Mouse (Mus musculus): ENCODE measurements around the gene Cfap77.
"Not testable (repeated sequence)": the region's sequence is repeated elsewhere in the genome, so short reads cannot be mapped to it uniquely, and the experiment has no call there.

Cfap77 gene

GRCm38 (mm10) chr2:29054991-29055390 lies at the start of gene Cfap77:
Gene Cfap77, minus strand, starts transcription at chr2:29055066.
- DNase-seq (ENCODE audit: low spot score in 2 of 2) = peak in 1 of 2 experiments; percentile 65

DNA sequence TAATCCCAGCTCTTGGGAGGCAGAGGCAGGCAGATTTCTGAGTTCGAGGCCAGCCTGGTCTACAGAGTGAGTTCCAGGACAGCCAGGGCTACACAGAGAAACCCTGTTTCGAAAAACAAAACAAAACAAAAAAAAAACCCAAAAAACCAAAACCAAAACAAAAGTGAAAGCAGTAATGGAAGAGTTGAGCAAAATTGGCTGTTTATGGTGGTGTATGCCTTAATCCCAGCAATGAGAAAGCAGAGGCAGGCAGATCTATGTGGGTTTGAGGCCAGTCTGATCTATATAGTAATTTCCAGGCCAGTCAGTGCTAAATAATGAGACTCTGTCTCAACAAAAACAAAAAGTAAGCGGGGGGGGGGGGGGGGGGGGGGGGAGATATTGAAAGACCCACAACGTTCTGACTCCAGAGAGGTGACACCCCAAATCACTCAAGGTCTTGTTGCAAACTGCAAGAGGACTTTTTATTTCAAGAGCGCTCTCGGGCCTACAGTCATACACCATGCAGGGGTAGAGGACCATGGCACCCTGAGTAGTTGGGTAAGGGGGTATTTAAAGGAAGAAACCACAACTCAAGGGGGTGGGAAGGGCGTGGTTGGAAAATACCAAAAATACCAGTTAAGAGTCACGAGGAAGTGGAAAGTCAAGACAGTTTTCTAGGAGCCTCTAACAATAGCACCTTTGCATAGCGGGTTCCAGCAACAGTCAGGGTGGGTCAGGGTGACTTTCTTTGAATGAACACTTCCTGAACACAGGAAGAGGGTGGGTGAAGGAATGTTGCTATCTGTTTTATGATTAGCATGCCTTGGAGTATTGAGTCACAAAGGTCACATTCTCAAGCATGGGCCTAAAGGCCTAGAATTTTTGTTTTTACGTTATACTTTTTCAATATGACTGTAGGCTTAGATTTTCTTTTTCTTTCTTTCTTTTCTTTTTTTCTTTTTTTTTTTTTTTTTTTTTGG lies 47.8 kb upstream of the Cfap77 start:
- DNase-seq (ENCODE audit: low spot score in 2 of 2) = not testable (repeated sequence)

DNA sequence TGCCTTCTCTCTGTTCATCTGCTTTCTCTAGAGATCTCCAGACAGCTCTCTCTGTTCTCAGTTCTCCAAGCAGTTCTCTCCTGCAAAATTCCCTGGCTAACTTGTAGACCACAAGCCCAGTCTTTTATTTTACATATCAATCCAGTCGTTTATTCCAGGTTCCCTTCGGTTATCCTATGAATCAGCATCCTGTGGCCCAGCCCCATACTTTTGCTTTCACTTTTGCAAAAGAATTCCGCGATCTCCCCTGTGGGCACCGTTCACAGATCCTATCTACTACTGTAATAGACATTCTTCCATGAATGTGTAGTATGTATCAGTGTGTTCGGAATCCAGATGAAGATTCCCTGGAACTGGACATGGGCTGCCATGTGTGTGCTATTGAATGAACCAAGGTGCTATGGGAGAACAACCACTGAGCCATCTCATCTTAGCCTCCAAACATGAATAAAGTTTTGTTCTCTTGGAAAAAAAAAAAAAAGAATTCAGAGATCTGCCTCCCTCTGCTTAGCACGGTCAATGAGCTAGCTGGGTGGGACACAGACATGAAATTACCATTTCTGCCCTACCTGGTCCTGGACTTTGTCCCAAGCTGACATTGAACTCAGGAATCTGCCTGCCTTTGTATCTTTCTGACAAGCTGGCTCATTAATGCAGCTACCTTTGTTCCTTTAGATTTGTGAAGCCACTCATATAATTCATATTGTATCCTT lies 46.1 kb upstream of the Cfap77 start:
- DNase-seq (ENCODE audit: low spot score in 2 of 2) = no peak

- no peak for DNase-seq (ENCODE audit: low spot score in 2 of 2)
Observed at GRCm38 (mm10) chr2:29099646-29100045, 44.8 kb upstream of the Cfap77 start.

DNA sequence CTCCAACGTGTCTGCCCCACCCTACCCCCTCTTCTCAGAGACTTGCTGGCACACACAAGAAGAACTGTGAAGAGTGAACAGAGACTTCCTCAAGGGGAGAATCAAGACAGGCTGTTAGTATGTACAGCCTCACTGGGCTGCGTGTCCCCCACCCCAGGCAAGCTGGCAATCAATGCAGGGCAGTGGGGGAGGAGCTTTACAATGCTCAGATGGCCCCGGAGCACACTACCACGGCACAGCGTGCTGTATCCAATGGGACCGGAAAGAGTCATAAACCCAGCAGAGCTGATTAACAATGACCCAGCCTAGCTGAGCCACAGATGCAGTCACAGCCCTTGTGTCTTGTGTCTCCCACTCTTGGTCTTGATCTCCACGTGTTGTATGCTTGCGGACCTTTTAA lies 43.9 kb upstream of the Cfap77 start:
- DNase-seq (ENCODE audit: low spot score in 2 of 2) = no peak

GRCm38 (mm10) chr2:29097955-29098354 lies 43.1 kb upstream of the Cfap77 start:
- not testable (repeated sequence) for DNase-seq (ENCODE audit: low spot score in 2 of 2)

DNA sequence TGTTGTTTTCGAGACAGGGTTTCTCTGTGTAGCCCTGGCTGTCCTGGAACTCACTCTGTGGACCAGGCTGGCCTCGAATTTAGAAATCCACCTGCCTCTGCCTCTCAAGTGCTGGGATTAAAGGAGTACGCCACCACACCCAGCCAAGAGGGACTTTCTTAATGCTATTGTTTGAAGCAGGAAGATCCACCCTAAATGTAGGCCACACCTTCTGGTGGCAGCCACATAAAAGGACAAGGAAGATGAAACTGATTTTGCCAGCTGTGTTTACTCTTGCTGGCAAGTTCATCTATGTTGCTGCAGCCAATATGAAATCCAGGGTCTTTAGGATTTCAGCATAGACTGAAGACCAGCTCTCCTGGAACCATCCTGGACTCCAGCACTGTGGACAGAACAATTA lies 42.6 kb upstream of the Cfap77 start:
- DNase-seq (ENCODE audit: low spot score in 2 of 2) = no peak

- no peak for DNase-seq (ENCODE audit: low spot score in 2 of 2)
Observed at GRCm38 (mm10) chr2:29096751-29097150, 41.9 kb upstream of the Cfap77 start.

- DNase-seq (ENCODE audit: low spot score in 2 of 2) = no peak
Observed at GRCm38 (mm10) chr2:29095674-29096073, 40.8 kb upstream of the Cfap77 start.

GRCm38 (mm10) chr2:29089276-29089675 lies 34.4 kb upstream of the Cfap77 start:
- DNase-seq (ENCODE audit: low spot score in 2 of 2) = not testable (repeated sequence)

- no peak for DNase-seq (ENCODE audit: low spot score in 2 of 2)
Observed at GRCm38 (mm10) chr2:29086026-29086425, 31.2 kb upstream of the Cfap77 start.

DNA sequence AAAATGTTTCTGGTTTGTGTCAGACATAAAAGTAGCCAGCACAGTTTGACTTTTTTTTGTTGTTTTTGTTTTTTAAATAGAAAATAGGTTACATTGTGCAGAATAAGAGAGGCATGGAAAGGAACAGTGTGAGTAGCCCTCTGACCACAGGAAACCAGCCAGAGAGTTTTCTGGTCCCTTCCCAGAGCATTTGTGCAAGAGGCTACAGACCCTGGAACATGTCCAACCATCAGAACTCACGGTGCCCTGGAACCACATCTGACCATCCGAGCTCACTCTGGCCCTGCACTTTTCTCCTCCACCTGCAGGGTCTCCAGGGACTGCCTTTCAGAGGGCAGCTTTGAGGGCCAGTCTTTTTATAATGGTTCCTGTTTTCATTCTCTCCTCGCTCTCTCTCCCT lies 27.1 kb upstream of the Cfap77 start:
- DNase-seq (ENCODE audit: low spot score in 2 of 2) = no peak

DNA sequence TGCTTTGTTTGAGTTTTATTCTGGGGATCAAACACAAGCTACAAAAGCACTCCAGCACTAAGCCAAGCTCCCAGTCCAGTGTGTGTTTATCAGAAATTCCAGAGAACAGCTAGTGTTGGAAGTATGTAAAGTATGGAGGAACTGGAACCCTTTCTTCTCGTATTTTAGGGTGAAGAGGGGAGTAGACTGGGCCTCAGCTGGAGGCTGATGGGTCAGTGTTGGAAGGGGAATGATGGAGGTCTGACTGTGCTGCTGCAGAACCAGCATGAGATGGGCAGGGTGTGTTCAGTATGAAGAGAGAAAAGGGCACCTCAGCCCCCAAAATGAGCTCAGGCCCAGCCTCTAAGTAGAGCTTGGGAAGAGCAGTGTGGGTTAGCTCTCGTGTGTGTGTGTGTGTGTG lies 21.4 kb upstream of the Cfap77 start:
- DNase-seq (ENCODE audit: low spot score in 2 of 2) = no peak

DNA sequence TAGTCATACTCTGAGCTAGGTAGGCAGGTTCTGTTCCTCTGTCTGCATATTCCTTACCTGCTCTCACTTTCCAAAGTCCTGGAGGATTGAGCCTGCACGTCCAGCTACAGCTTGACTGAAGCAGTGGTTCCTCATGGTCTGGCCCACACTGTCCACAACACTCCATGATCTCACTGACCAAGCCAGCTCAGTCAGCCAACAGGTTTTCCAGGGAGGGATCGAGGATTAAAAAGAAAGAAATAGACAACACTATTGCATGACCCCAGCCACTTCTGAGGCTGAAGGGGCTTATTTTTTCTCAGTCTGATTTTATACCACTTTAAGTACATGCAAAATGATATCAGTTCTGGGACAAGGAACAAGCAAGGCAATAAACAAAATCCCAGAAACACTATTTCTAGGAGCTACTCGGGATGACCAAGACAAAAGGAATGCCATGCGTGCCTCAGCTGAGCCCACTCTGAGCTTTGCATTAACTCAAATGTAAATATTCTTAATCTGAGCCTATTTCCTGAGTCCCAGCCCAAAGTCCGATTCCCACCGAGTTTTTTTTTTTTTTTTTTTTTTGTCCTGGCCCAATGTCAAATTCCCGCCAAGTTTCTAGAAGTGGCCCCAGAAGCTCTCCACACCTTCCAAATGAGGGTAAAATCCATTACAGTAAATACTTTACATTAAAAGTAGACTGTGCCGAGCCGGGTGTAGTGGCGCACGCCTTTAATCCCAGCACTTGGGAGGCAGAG lies 20.6 kb upstream of the Cfap77 start:
- no peak for DNase-seq (ENCODE audit: low spot score in 2 of 2)

DNA sequence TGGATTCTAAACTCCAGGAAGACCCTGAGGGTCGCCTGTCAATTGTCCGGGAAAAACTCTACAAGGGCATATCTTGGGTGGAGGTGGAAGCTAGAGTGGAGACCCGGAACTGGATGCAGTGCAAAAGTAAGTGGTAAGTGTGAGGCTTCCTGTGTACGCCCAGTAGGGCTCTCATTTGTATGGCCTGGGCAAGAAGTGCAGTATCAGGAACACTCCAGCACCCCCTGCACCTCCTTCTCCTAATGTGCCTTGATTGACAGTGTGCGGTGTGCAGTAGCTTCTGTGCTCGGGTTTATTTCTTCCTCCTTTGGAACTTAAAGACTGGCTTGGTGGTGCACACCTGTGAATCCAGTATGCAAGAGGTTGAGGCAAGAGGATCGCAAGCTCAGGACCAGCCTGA lies 19.8 kb upstream of the Cfap77 start:
- DNase-seq (ENCODE audit: low spot score in 2 of 2) = no peak

- no peak for DNase-seq (ENCODE audit: low spot score in 2 of 2)
Observed at GRCm38 (mm10) chr2:29066410-29066809, 11.5 kb upstream of the Cfap77 start.

- no peak for DNase-seq (ENCODE audit: low spot score in 2 of 2)
Observed at GRCm38 (mm10) chr2:29065796-29066195, 10.9 kb upstream of the Cfap77 start.

DNA sequence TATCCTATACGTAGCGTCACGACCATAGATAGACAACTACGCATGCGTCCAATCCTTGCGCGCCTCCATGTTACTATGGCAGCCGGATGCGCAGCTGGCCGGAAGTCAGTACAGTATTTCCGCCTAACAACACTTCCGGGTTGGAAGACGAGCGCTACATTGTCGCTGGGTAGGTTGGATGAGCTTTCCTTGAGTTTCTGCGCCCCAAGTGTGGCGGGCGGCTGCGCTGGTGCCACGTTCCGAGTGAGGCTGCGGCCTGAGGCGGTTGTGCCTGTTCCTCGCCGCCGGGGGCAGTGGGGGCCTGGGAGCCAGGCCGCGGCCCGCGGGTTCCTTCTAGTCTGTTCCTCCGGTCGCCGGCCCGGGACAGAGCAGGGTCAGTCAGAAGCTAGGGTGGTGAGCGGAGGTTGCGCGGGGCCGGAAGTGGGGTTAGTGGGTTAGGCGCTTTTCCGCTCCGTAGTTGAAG lies 5.3 kb upstream of the Cfap77 start, which contains the start of gene Ttf1:
Gene Ttf1 (plus strand): TSS at position 128 of the 463 bp plus-strand sequence.
- peak; percentile 87 to 91 for DNase-seq (ENCODE audit: low spot score in 2 of 2)

DNA sequence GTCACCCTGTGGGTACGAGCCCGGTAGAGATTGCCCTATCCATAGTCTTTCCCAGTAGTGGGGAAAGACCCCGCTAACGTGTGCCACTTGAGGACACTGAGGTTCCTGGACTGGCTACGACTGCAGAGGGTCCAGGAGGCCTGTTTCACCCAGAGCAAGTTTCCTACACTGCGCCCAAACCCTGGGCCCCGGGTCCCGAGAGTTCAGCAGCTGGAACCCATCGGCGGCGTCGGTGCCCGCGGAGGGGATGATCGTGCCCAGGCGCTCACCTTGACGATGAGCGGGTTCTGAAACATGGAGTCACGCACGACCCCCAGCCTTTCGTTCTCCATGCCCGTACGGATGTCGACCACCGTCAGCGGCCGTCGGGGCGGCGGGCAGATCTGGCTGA lies 326 bp downstream of the Cfap77 start:
- DNase-seq (ENCODE audit: low spot score in 2 of 2) = peak; percentile 12 to 67

- peak; percentile 63 to 85 for DNase-seq (ENCODE audit: low spot score in 2 of 2)
Observed at GRCm38 (mm10) chr2:29053802-29054544, 893 bp downstream of the Cfap77 start.

DNA sequence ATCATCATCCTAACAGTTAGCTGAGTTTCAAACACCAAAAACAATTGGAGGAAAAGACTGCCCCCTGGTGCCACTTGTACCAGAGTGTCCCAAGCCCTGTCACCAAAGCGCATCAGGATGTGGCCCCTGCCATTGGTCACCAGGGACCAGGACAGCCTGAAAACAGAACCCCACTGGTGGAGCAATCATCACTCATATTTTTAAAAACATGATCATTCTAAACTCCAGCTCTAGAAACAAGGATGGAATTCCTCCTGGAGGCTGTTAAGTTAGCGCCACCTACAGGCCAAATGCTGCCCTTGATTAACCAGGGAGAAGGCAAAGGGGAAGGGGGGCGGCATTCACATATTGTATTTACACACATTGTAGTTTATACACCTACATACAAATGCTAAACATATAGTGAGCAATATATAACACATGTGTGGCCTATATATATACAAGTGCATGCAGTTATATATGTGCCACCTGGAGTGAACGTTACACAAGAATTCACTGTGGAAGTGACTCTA lies 1.9 kb downstream of the Cfap77 start:
- peak; percentile 43 to 82 for DNase-seq (ENCODE audit: low spot score in 2 of 2)

Measured in spleen, postnatal 4 days (tissue).